Mouse (Mus musculus) megakaryocyte, embryonic 14.5 days (primary cell): ENCODE data around the gene Sf3b6.

Experiments
- FLI1 ChIP-seq: IDR thresholded peaks from 2 replicates; pipeline ENCODE4 v1.6.1; 2012; ENCODE audit warnings: low read length, inconsistent platforms, mixed read lengths
- GATA1 ChIP-seq: IDR thresholded peaks from 3 replicates; pipeline ENCODE4 v1.6.1; 2012; ENCODE audit warnings: mixed read lengths, low read length, inconsistent platforms, borderline replicate concordance

DNA sequence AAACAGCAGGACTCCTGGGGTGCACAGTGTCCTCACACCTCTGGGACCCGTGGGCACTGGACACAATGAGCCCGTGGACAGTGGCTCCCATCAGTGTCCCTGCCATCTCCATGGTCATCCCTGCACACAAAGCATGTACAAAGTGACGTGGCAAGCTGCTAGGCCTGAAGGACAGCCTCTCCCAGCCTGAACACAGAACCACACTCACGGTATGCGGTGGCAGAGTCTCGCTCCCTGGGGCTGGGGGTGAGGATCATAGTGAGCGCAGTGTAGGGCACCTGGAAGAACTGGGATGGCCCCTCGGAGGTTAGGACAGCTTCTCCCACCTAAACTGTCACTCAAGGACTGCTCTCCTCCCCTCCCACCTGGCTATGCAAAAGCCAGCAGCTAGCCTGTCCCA is 51.6 kb downstream of the Sf3b6 start:
- no peak for TF ChIP-seq FLI1
- TF ChIP-seq GATA1 = no peak
